ENCODE assay signal across 8 mouse cellular contexts in genomic region chr4:126096464-126097111, GRCm38 (mm10). TPM values are rescaled to one million over a fixed set of nuclear protein-coding genes. Genes with fewer than 3 reads are reported as not detected.
DNase-seq lines count a peak whose midpoint lies in the region; ATAC-seq lines count a peak whose summit lies in the region.

Lsm10 (plus strand) TSS chr4:126096623.

- H3K4me1 ChIP-seq in hindbrain, embryonic 15.5 days (replicated peaks): peaks cover 10% of the 10 kb centered on the region

- 4% methylated on average over 36 of the region's 37 CpGs for WGBS in hindbrain, embryonic 15.5 days

- no peaks in the 10 kb centered on the region for H3K27me3 ChIP-seq in hindbrain, embryonic 15.5 days

- peak within 1 kb of the TSS; percentile 89 for H3K27ac ChIP-seq in hindbrain, embryonic 15.5 days (replicated peaks)

- H3K4me3 ChIP-seq in hindbrain, embryonic 15.5 days: peak within 1 kb of the TSS; percentile 58

- peak; percentile 99 for DNase-seq in R1 (ENCODE audit: low read depth, low spot score)
- peak; percentile 92 to 96 for DNase-seq in cerebellum, postnatal 25 days
- peak; percentile 96 to 98 for DNase-seq in frontal cortex, postnatal 36 days (ENCODE audit: low spot score in 2 of 2)
- peak; percentile 95 for DNase-seq in left cerebral cortex, adult 11 months (ENCODE audit: low spot score)
- peak; percentile 96 to 98 for DNase-seq in lung, postnatal 4 days
- DNase-seq in retina, postnatal 7 days (ENCODE audit: low read depth, low spot score): peak; percentile 82
- peak; percentile 80 for DNase-seq in urinary bladder, adult 2 months (ENCODE audit: low spot score)

- peaks cover 4% of the 10 kb centered on the region; the same call in 1 of the 2 replicates for H3K36me3 ChIP-seq in hindbrain, embryonic 15.5 days

- H3K9me3 ChIP-seq in hindbrain, embryonic 15.5 days: no peaks in the 10 kb centered on the region

- H3K4me2 ChIP-seq in hindbrain, embryonic 15.5 days: peak within 1 kb of the TSS; percentile 58

- peak within 1 kb of the TSS; percentile 72 for H3K9ac ChIP-seq in hindbrain, embryonic 15.5 days

- ATAC-seq in hindbrain, embryonic 15.5 days (ENCODE audit: low FRiP score, low read depth): peak; percentile 97

RNA-seq across cellular contexts. Expression of gene Lsm10, which starts in this region (rescaled TPM):
- 45.8 and 50.3 TPM in 2 replicates for polyA plus RNA-seq in hindbrain, embryonic 15.5 days (2015; fragmentation: Nextera tagmentation; extraction: Ambion mirVana)
- polyA plus RNA-seq in urinary bladder, adult 2 months (2012; rRNA removed): 48.2 and 49.5 TPM in 2 replicates

Comparison
In these comparisons a context has a peak if more than half of its experiments do, and no peak if none do; other contexts are left out.
1. Peak in every context shown above with its lines: DNase-seq, ATAC-seq, H3K4me3 ChIP-seq and H3K27ac ChIP-seq.